Mouse (Mus musculus): ENCODE data around the gene Tssk3.

Tssk3 gene

GRCm38 (mm10) chr4:129448713-129449112 lies 42.1 kb downstream of the Tssk3 start:
- DNase-seq = no peak

- DNase-seq = no peak
Observed at GRCm38 (mm10) chr4:129447778-129448563, 42.9 kb downstream of the Tssk3 start.

GRCm38 (mm10) chr4:129447360-129447759 lies 43.5 kb downstream of the Tssk3 start:
- no peak for DNase-seq

GRCm38 (mm10) chr4:129441145-129441544 lies 49.7 kb downstream of the Tssk3 start:
- no peak for DNase-seq

- DNase-seq = peak; percentile 82 to 88
Observed at GRCm38 (mm10) chr4:129440340-129441063, 50.3 kb downstream of the Tssk3 start, which contains the start of gene Zbtb8b. Zbtb8b (minus strand) TSS chr4:129440853.

All from cerebellum, postnatal 25 days (tissue).